Mouse (Mus musculus) forebrain, embryonic 12.5 days (tissue): ENCODE measurements around the gene Adsl. TPM values are rescaled to one million over a fixed set of nuclear protein-coding genes. Genes with fewer than 3 reads are reported as not detected.

Source experiments
- ATAC-seq: fragments of 200-750 bp; cut with Nextera tagmentation; 2 replicates; pipeline ENCODE4 v1.8.0; 2017; ENCODE audit warnings: moderate TSS enrichment; ENCODE audit not compliant: low FRiP score
- H3K27ac ChIP-seq: fragments of 300-500 bp; sonication (generic); 2 replicates; pipeline ENCODE4 v1.5.1; 2016; ENCODE audit warnings: mild to moderate bottlenecking
- H3K27me3 ChIP-seq: fragments of 300-500 bp; sonication (generic); 2 replicates; pipeline ENCODE4 v1.6.1; 2016; ENCODE audit warnings: mild to moderate bottlenecking
- H3K36me3 ChIP-seq: fragments of 300-500 bp; sonication (generic); replicated peaks from 2 replicates; pipeline ENCODE4 v1.6.1; 2016; ENCODE audit warnings: mild to moderate bottlenecking
- H3K4me1 ChIP-seq: fragments of 300-500 bp; sonication (generic); 2 replicates; pipeline ENCODE4 v1.6.1; 2016
- H3K4me2 ChIP-seq: fragments of 300-500 bp; sonication (generic); 2 replicates; pipeline ENCODE4 v1.6.1; 2016; ENCODE audit warnings: mild to moderate bottlenecking, moderate library complexity
- H3K4me3 ChIP-seq: fragments of 300-500 bp; sonication (generic); replicated peaks from 2 replicates; pipeline ENCODE4 v1.5.1; 2016; ENCODE audit warnings: mild to moderate bottlenecking
- H3K9ac ChIP-seq: fragments of 300-500 bp; sonication (generic); 2 replicates; pipeline ENCODE4 v1.6.1; 2016; ENCODE audit warnings: mild to moderate bottlenecking
- H3K9me3 ChIP-seq: fragments of 300-500 bp; sonication (generic); 2 replicates; pipeline ENCODE4 v1.6.1; 2016
- WGBS: fragments of 180-500 bp; shearing (Covaris S2); methylation state at CpG from one replicate; pipeline ENCODE4 v1.1.7; 2016; 5-methylcytosine and 5-hydroxymethylcytosine counted together
- microRNA-seq: library from miRNA; unstranded; fragments of <30 nt; microRNA quantifications from one replicate; pipeline ENCODE4, GENCODE M21; 2017
- polyA plus RNA-seq: library from polyadenylated mRNA; unstranded; fragments of >200 nt; fragmentation: Nextera tagmentation; extraction: Ambion mirVana; gene quantifications from 2 replicates; pipeline ENCODE4 v1.2.1, GENCODE M21; 2016

The Adsl gene
- polyA plus RNA-seq, 1 experiment from 2014 or later: 160 TPM

DNA sequence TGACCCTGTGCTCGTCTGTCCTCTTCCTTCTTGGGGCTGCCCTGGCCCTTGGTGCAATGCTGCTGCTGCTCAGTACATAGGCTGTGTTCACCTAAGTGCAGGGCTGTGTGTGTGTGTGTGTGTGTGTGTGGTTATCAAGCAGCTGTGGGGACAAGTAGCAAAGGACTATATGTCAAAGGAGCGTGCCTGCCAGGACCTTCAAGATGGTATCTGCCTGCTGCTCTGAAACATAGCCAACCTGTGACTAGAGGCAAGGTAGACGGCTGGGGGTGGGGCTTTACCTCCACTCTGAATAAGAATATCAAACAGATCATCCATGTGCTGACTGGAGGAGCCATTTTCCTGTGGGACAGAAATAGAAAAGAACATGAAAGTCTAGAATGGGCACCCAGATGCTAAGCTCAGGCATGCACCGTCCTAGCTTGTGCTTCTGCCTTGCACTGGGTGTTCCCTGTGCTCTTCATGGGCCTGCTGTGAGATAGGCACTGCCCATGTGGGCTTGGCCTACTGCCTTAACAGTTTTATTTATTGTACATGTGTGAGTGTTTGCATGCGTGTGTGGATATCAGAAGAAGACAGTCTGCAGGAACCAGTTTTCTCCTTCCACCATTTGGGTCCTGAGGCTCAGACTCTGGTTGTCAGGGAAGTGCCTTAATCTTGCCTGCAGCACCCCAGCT, 66.9 kb downstream of the Adsl start:
- Histone ChIP-seq H3K36me3 (peaks cover 96% of the 10 kb centered on the region), H3K4me2 (no peak overlapping the region), H3K4me3 (no peak overlapping the region), H3K9ac (no peak overlapping the region), H3K9me3 (no peaks in the 10 kb centered on the region), H3K4me1 (no peaks in the 10 kb centered on the region), H3K27me3 (no peaks in the 10 kb centered on the region), H3K27ac (no peak overlapping the region)
- 88% methylated on average over 5 of the region's 5 CpGs for WGBS
- ATAC-seq: no peak

GRCm38 (mm10) chr15:81016488-81016887, 68.2 kb downstream of the Adsl start:
- Histone ChIP-seq H3K9me3 (no peaks in the 10 kb centered on the region), H3K4me2 (no peak overlapping the region), H3K36me3 (peaks cover 96% of the 10 kb centered on the region), H3K27me3 (no peaks in the 10 kb centered on the region), H3K27ac (no peak overlapping the region), H3K9ac (no peak overlapping the region), H3K4me3 (no peak overlapping the region), H3K4me1 (no peaks in the 10 kb centered on the region)
- WGBS: 93% methylated on average over 10 of the region's 10 CpGs
- no peak for ATAC-seq

DNA sequence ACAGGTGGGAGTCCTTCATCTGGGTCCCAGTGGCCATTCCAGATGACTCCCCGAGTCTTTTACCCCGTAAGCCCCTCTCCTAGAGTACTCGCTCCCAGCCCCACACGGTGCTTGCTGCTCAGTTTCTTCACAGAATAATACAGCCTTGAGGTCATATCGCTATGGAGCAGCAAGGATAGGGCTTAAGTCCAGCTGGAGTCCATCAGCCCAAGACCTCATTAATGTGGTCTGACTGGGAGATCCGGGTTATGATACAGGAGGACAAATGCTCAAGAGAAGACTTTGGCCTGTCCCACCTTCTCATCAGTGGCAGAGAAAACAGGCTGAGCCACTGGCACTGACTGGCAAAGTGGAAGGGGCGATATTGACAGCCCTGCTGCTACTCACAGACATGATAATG, 69.0 kb downstream of the Adsl start:
- no peak for ATAC-seq
- Histone ChIP-seq H3K27ac (no peak overlapping the region), H3K4me1 (no peaks in the 10 kb centered on the region), H3K9me3 (no peaks in the 10 kb centered on the region), H3K4me3 (no peak overlapping the region), H3K9ac (no peak overlapping the region), H3K4me2 (no peak overlapping the region), H3K27me3 (no peaks in the 10 kb centered on the region), H3K36me3 (peaks cover 96% of the 10 kb centered on the region)
- 89% methylated on average over 7 of the region's 7 CpGs for WGBS

Small RNA genes within 50 kb of the gene (microRNA-seq; reads per million reads assigned to microRNA genes)
- 24.3 reads per million, percentile 36 among the genes with 10 or more reads in this experiment for gene Mir5113

Other genes starting within 250 kb of the Adsl start
- gene Tnrc6b, start 237.2 kb upstream of the Adsl start, polyA plus RNA-seq: 54.3 and 62.5 TPM in 2 replicates
- gene Sgsm3, start 29.3 kb downstream of the Adsl start, polyA plus RNA-seq: 35.5 and 42.4 TPM in 2 replicates
- gene Mrtfa, start 242.3 kb downstream of the Adsl start, polyA plus RNA-seq: 25.7 and 27.9 TPM in 2 replicates